Mouse (Mus musculus): ENCODE results near the gene Cmtm1. TPM values are rescaled to one million over a fixed set of nuclear protein-coding genes. Genes with fewer than 3 reads are reported as not detected.

Gene Cmtm1
- polyA plus RNA-seq, 1 experiment from 2014 or later: not detected

Other genes starting within 250 kb of the Cmtm1 start
- 0.34 to 2.9 TPM (median 1.6 TPM) in 3 replicates for gene Cdh5, start 208.5 kb downstream of the Cmtm1 start, polyA plus RNA-seq (2018)
- not detected in 3 replicates for gene Bean1, start 139.7 kb downstream of the Cmtm1 start, polyA plus RNA-seq (2018)
- gene Tk2, start 61.6 kb downstream of the Cmtm1 start, polyA plus RNA-seq (2018): 50.8 to 58.2 TPM (median 53.7 TPM) in 3 replicates
- 22.6 to 77.8 TPM (median 52.8 TPM) in 3 replicates for gene Cklf, start 59.3 kb downstream of the Cmtm1 start, polyA plus RNA-seq (2018)
- not detected in 3 replicates for gene Cmtm2a, start 17.0 kb downstream of the Cmtm1 start, polyA plus RNA-seq (2018)
- not detected in 3 replicates for gene Gm45711, start 64 bp downstream of the Cmtm1 start, polyA plus RNA-seq (2018)
- gene Gm11020, start 11.4 kb upstream of the Cmtm1 start, polyA plus RNA-seq (2018): not detected in 3 replicates
- not detected in 3 replicates for gene Cmtm2b, start 12.1 kb upstream of the Cmtm1 start, polyA plus RNA-seq (2018)
- 170 to 223 TPM (median 206 TPM) in 3 replicates for gene Cmtm3, start 29.3 kb upstream of the Cmtm1 start, polyA plus RNA-seq (2018)
- 7.3 to 11.9 TPM (median 9.5 TPM) in 3 replicates for gene Cmtm4, start 85.7 kb upstream of the Cmtm1 start, polyA plus RNA-seq (2018)
- 33.1 to 37.5 TPM (median 36.4 TPM) in 3 replicates for gene Dync1li2, start 132.9 kb upstream of the Cmtm1 start, polyA plus RNA-seq (2018)
- not detected in 3 replicates for gene Terb1, start 199.8 kb upstream of the Cmtm1 start, polyA plus RNA-seq (2018)
- 28.5 to 70.6 TPM (median 35.2 TPM) in 3 replicates for gene Nae1, start 224.5 kb upstream of the Cmtm1 start, polyA plus RNA-seq (2018)
- gene Car7, start 224.5 kb upstream of the Cmtm1 start, polyA plus RNA-seq (2018): 0.32 to 0.81 TPM (median 0.33 TPM) in 3 replicates

Measured in macrophage (primary cell).